Mouse (Mus musculus) MEL (cell line): Measurements from ENCODE around the gene Gm8229. TPM values are rescaled to one million over a fixed set of nuclear protein-coding genes. Genes with fewer than 3 reads are reported as not detected.

Experiments
- polyA plus RNA-seq, 2 experiments: library from polyadenylated mRNA; stranded (reverse) in 1 of 2; unstranded in 1 of 2; fragments of >175 nt in 1 of 2; fragments of >200 nt in 1 of 2; gene quantifications; 2 replicates each; pipeline versions ENCODE4 v1.2.1 to v1.2.4; 2012; ENCODE audit warnings: low replicate concordance in 2 of 2, low read depth in 1 of 2; ENCODE audit not compliant: insufficient read length in 2 of 2, insufficient read depth in 1 of 2, missing spikeins in 1 of 2
- total RNA-seq: library from RNA; depleted of rRNA; stranded (reverse); fragments of 300-350 nt; gene quantifications from 2 replicates; pipeline ENCODE4 v1.2.3, GENCODE M21; 2012; rRNA removed

Gene Gm8229
- total and polyA plus RNA-seq, 3 experiments, result not detected

Other genes with a start within 250 kb of the Gm8229 start
- gene Gm3327, start 241.5 kb upstream of the Gm8229 start, total RNA-seq, result not detected in 2 replicates
- gene Gm3327, start 241.5 kb upstream of the Gm8229 start, polyA plus RNA-seq, result not detected
- gene Gm8212, start 167.7 kb upstream of the Gm8229 start, total RNA-seq, result not detected in 2 replicates
- not detected for gene Gm8212, start 167.7 kb upstream of the Gm8229 start, polyA plus RNA-seq
- gene 4930503E14Rik, start 152.1 kb upstream of the Gm8229 start, total RNA-seq, result 0.33 and 0.77 TPM in 2 replicates
- gene 4930503E14Rik, start 152.1 kb upstream of the Gm8229 start, polyA plus RNA-seq, result under 1 TPM in 1 of 2 experiments, not detected in 1; 0.14 TPM
- not detected in 2 replicates for gene Gm8220, start 79.8 kb upstream of the Gm8229 start, total RNA-seq
- not detected for gene Gm8220, start 79.8 kb upstream of the Gm8229 start, polyA plus RNA-seq
- not detected in 2 replicates for gene Gm5930, start 26.8 kb upstream of the Gm8229 start, total RNA-seq
- gene Gm5930, start 26.8 kb upstream of the Gm8229 start, polyA plus RNA-seq, result not detected
- not detected in 2 replicates for gene Gm3371, start 45.3 kb downstream of the Gm8229 start, total RNA-seq
- not detected for gene Gm3371, start 45.3 kb downstream of the Gm8229 start, polyA plus RNA-seq
- gene Gm8232, start 68.3 kb downstream of the Gm8229 start, total RNA-seq, result not detected in 2 replicates
- not detected for gene Gm8232, start 68.3 kb downstream of the Gm8229 start, polyA plus RNA-seq
- gene BC061237, start 127.1 kb downstream of the Gm8229 start, total RNA-seq, result not detected in 2 replicates
- not detected for gene BC061237, start 127.1 kb downstream of the Gm8229 start, polyA plus RNA-seq
- gene Gm17093, start 152.9 kb downstream of the Gm8229 start, total RNA-seq, result not detected in 2 replicates
- gene Gm17093, start 152.9 kb downstream of the Gm8229 start, polyA plus RNA-seq, result not detected
- not detected in 2 replicates for gene Gm8247, start 217.8 kb downstream of the Gm8229 start, total RNA-seq
- gene Gm8247, start 217.8 kb downstream of the Gm8229 start, polyA plus RNA-seq, result not detected